Comparison of ENCODE assay signal across 22 mouse cellular contexts in genomic region chr17:86377863-86378262, GRCm38 (mm10).
DNase-seq lines count a peak whose midpoint lies in the region; ATAC-seq and TF ChIP-seq lines count a peak whose summit lies in the region.
"Had no signal": no experiment of that assay in that cellular context is flagged by ENCODE, and none has a peak within 500 bp of the region (broad histone marks: within the 10 kb centered on the region; RNA-seq: fewer than 3 reads in every experiment).

No protein-coding gene starts in this region.

- ATAC-seq in forebrain, postnatal 0 days, result peak; percentile 47; the same call in 1 of the 2 replicates
- ATAC-seq in activated CD4-positive, CD25-positive, alpha-beta regulatory T cell, adult 4 months, result no peak
- ATAC-seq: midbrain, embryonic 15.5 days had no signal

- no peaks in the 10 kb centered on the region for H3K27me3 ChIP-seq in forebrain, postnatal 0 days (ENCODE audit: insufficient read depth, low read length)
- H3K27me3 ChIP-seq: CH12.LX; embryonic facial prominence, embryonic 13.5 days; heart, embryonic 13.5 days; kidney, embryonic 15.5 days; midbrain, embryonic 15.5 days; Patski had no signal

- no peak overlapping the region for H3K9ac ChIP-seq in forebrain, postnatal 0 days
- H3K9ac ChIP-seq: embryonic facial prominence, embryonic 13.5 days; heart, embryonic 13.5 days; kidney, embryonic 15.5 days; midbrain, embryonic 15.5 days had no signal

- no peak overlapping the region for H3K4me3 ChIP-seq in forebrain, postnatal 0 days (ENCODE audit: low read depth, low read length)
- H3K4me3 ChIP-seq: embryonic facial prominence, embryonic 13.5 days; heart, embryonic 13.5 days; kidney, embryonic 15.5 days; midbrain, embryonic 15.5 days had no signal

- TF ChIP-seq POLR2A in brain, embryonic 14.5 days (IDR thresholded peaks at IDR 0.05; ENCODE audit: borderline replicate concordance, extremely low read depth, insufficient read depth, insufficient read length, poor library complexity, severe bottlenecking), result no peak

- H3K36me3 ChIP-seq in forebrain, postnatal 0 days (ENCODE audit: insufficient read depth), result no peaks in the 10 kb centered on the region
- H3K36me3 ChIP-seq: embryonic facial prominence, embryonic 13.5 days; G1E; heart, embryonic 13.5 days; kidney, embryonic 15.5 days; midbrain, embryonic 15.5 days had no signal

- peak; percentile 68 for DNase-seq in heart, adult 11 months
- DNase-seq in heart, postnatal 36 days, result no peak
- peak; percentile 45 for DNase-seq in left cerebral cortex, postnatal 4 days
- no peak for DNase-seq in left cerebral cortex, postnatal 14 days (ENCODE audit: low spot score in 2 of 2)
- peak; percentile 77 for DNase-seq in brain, embryonic 14.5 days (ENCODE audit: low read depth)
- no peak for DNase-seq in forebrain, postnatal 0 days
- DNase-seq: adrenal gland, adult 8-10 months; cerebellum, adult 18-20 months; gastrocnemius, postnatal 14 days; kidney, adult 11 months; kidney, postnatal 36 days; right cerebral cortex, postnatal 25 days; thymus, postnatal 14 days had no signal

- H3K4me1 ChIP-seq in forebrain, postnatal 0 days (ENCODE audit: insufficient read depth), result 0 out of 2 replicates have a peak, but pooled peaks cover 6% of the 10 kb centered on the region

- no peak for TF ChIP-seq CTCF in brain, embryonic 14.5 days (IDR thresholded peaks at IDR 0.05; ENCODE audit: borderline replicate concordance, extremely low read depth, insufficient read depth, insufficient read length)
- TF ChIP-seq CTCF in forebrain, postnatal 0 days (IDR thresholded peaks at IDR 0.05; ENCODE audit: low read depth), result no peak

- intact Hi-C loops in heart, postnatal 36 days (cut with DNase I), result no loop called here
- intact Hi-C loops in left cerebral cortex, postnatal 4 days (cut with DNase I), result no loop called here
- intact Hi-C loops in left cerebral cortex, postnatal 14 days (cut with DNase I), result no loop called here

- H3K27ac ChIP-seq in forebrain, postnatal 0 days (ENCODE audit: low read depth, low read length), result no peak overlapping the region
- H3K27ac ChIP-seq: embryonic facial prominence, embryonic 13.5 days; heart, embryonic 13.5 days; macrophage; midbrain, embryonic 15.5 days had no signal

- no peak overlapping the region for H3K4me2 ChIP-seq in forebrain, postnatal 0 days (ENCODE audit: low read depth)
- H3K4me2 ChIP-seq: embryonic facial prominence, embryonic 13.5 days; heart, embryonic 13.5 days; kidney, embryonic 15.5 days; midbrain, embryonic 15.5 days had no signal

- H3K9me3 ChIP-seq in forebrain, postnatal 0 days (ENCODE audit: low read length), result no peaks in the 10 kb centered on the region
- H3K9me3 ChIP-seq: embryonic facial prominence, embryonic 13.5 days; heart, embryonic 13.5 days; kidney, embryonic 15.5 days; midbrain, embryonic 15.5 days had no signal

- 53% methylated on average over 9 of the region's 9 CpGs for WGBS in forebrain, postnatal 0 days

Comparison
In these comparisons a context has a peak if more than half of its experiments do, and no peak if none do; other contexts are left out.
1. DNase-seq: peak in heart, adult 11 months (single experiment), left cerebral cortex, postnatal 4 days (single experiment) and brain, embryonic 14.5 days (single experiment); none in heart, postnatal 36 days (0 of 2), left cerebral cortex, postnatal 14 days (0 of 2) and forebrain, postnatal 0 days (single experiment).